Mouse (Mus musculus): ENCODE measurements around the gene Adgre4.
"Not testable (repeated sequence)": the region's sequence is repeated elsewhere in the genome, so short reads cannot be mapped to it uniquely, and the experiment has no call there.

Gene Adgre4

GRCm38 (mm10) chr17:55749786-55750185 is at the start of gene Adgre4:
TSS of gene Adgre4 (plus strand) at chr17:55749984.
- DNase-seq (ENCODE audit: low spot score in 2 of 2) = no peak

- DNase-seq (ENCODE audit: low spot score in 2 of 2) = peak; percentile 42 to 79
Observed at GRCm38 (mm10) chr17:55702161-55702820, 47.5 kb upstream of the Adgre4 start.

- no peak for DNase-seq (ENCODE audit: low spot score in 2 of 2)
Observed at GRCm38 (mm10) chr17:55702865-55703264, 46.9 kb upstream of the Adgre4 start.

GRCm38 (mm10) chr17:55711984-55712811 is 37.6 kb upstream of the Adgre4 start, which contains the start of gene Pot1b:
TSS of gene Pot1b (minus strand) at chr17:55712628.
- DNase-seq (ENCODE audit: low spot score in 2 of 2) = peak; percentile 94 to 97

DNA sequence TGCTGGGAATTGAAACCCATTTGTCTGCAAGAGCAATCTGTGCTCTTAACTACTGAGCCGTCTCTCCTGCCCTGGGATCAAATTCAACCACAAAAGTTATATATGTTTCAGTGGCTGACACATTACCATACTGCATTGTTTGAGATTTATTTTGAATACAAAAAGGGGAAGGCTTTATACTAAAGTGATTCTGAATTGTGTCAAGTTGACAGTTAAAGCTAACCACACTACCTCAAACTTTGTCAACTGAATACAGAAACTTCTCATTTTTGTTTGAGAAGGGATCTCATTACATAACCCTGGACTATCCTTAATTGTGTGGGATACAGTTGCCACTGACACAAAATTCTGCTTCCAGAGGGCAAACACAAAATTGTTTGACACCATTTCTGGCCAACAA is 28.5 kb upstream of the Adgre4 start:
- DNase-seq (ENCODE audit: low spot score in 2 of 2) = no peak

GRCm38 (mm10) chr17:55722250-55722649 is 27.5 kb upstream of the Adgre4 start:
- DNase-seq (ENCODE audit: low spot score in 2 of 2) = no peak

DNA sequence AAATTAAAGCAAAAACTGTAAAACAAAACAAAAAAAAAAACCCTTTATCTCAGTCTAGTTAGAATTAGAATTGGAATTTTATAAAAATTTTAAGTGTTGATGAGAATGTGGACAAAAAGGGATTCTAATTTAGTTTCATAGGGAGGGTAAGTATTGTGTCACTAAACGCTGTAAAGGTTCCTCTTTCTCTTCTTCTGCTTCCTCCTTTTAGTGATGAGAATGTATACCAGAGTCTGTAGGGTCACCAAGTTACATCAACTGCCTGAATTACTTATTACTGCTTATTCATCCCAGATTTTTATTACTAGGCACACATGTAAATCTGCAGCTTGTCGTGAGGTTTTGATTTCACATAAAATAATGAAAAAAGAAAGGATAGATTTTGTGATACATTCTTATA is 23.6 kb upstream of the Adgre4 start:
- no peak for DNase-seq (ENCODE audit: low spot score in 2 of 2)

DNA sequence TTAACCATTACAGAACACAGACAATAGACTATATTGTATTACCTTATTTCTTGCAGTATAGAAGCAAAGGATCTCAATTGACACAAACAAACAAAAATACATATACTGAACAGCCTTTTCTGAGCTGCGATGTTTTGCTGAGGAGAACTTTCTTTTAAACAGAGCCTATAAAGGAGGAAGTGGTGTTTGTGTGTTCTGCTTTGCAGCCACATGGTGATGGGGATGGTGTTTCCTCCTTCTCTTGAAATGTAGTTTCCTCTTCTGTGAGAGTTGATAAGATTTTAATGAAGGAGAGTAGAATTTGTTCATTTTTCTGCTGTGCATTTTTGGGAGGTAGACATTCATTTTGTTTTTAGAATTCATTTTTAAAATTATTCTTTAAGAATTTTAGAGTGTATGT is 13.1 kb upstream of the Adgre4 start:
- no peak for DNase-seq (ENCODE audit: low spot score in 2 of 2)

GRCm38 (mm10) chr17:55751170-55751569 is 1.4 kb downstream of the Adgre4 start:
- DNase-seq (ENCODE audit: low spot score in 2 of 2) = no peak

DNA sequence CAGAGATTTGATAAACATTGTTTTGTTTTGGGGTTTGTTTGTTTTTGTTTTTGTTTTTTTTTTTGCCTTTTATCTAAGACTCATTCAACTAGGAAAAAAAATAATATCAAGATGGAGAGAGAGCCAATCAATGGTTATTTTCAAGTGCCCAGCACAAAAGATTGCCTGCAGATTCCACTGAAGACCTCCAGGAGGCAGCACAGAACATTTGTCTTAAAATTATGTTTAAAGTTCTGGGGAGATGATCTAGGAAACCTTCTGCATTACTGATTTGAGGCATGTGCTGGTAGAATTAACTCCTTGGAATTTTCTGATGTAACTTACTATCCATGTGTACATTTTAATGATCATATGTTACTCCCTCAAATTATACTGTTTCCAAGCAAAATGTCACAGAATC is 63.9 kb downstream of the Adgre4 start:
- no peak for DNase-seq (ENCODE audit: low spot score in 2 of 2)

DNA sequence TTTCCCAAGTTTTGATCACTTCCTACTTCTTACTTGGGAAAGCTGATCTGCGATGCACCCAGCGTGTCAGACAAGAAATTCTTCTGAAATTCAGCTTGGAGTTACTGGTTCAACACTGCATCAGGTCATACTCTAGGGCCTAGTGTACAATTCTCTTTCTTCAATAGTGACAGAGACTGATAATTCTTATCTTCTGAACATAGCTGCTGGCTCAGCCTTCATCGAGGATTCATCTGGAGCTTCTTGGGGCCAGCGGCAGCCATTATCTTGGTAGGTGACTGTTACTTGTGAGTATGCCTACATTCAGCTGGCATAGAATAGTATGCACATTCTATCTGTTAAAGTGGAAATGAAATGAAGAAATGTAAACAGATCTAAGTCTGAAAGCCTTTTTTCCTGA is 67.1 kb downstream of the Adgre4 start:
- no peak for DNase-seq (ENCODE audit: low spot score in 2 of 2)

DNA sequence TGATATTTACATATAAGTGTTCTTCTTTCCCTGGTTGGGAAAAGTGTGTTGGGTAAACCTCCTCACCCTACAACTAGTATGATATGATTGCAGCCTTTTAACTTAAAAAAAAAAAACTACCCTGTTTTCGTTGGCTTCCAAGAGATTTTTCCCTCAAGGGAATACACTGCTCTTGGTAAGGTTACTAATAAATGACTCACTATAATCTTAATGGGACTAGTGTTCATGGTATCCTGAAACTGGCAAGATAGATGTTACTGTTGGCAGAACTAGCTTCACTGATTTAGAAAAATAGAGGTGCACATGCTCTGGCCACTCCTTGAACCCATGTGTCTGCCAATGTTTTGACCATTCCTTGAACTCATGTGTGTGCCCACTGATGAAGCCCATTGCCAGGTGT is 71.8 kb downstream of the Adgre4 start:
- DNase-seq (ENCODE audit: low spot score in 2 of 2) = no peak

DNA sequence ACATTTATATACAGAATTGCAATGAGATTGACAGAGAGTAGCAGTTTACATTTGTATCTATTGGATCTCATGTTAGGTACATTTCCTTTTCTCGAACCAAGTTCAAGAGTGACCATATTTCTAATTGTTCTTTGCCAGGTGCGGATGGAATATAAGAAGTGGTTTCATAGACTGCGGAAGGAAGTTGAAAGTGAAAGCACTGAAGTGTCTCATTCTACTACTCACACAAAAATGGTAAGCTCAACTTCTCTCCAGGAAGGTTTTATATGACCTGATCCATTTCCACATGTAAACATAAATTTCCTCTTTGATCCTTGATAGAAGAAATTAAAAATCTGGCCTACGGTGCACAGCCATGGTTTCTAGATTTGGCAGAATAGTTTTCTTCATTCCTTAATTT is 93.3 kb downstream of the Adgre4 start:
- DNase-seq (ENCODE audit: low spot score in 2 of 2) = no peak

- DNase-seq (ENCODE audit: low spot score in 2 of 2) = no peak
Observed at GRCm38 (mm10) chr17:55877184-55877583, 127.4 kb downstream of the Adgre4 start.

- not testable (repeated sequence) for DNase-seq (ENCODE audit: low spot score in 2 of 2)
Observed at GRCm38 (mm10) chr17:55878282-55878635, 128.5 kb downstream of the Adgre4 start.

GRCm38 (mm10) chr17:55878636-55879369 is 129.0 kb downstream of the Adgre4 start, which contains the start of gene Zfp119a:
TSS of gene Zfp119a (minus strand) at chr17:55878930.
- peak in 1 of 2 experiments; percentile 68 for DNase-seq (ENCODE audit: low spot score in 2 of 2)

DNA sequence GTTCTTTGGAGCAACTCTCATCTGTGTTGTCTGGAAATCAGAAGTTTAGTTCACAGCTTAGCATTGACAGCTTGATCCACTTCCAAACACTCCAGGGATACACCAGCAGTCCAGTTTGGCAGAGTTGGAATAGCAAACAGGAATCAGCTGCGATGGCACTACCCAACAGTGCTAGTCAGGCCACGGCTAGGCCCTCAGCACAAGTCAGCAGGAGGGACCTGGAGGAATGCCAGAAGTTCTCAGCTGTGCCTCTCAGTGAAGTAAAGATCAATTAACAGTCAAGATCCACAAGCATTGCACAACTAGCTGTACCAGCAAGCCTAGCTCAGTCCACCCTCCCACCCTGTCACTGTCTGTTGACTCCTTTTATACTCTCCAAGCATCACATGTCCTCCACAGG is 133.8 kb downstream of the Adgre4 start:
- no peak for DNase-seq (ENCODE audit: low spot score in 2 of 2)

GRCm38 (mm10) chr17:55884912-55885311 is 135.1 kb downstream of the Adgre4 start:
- DNase-seq (ENCODE audit: low spot score in 2 of 2) = no peak

DNA sequence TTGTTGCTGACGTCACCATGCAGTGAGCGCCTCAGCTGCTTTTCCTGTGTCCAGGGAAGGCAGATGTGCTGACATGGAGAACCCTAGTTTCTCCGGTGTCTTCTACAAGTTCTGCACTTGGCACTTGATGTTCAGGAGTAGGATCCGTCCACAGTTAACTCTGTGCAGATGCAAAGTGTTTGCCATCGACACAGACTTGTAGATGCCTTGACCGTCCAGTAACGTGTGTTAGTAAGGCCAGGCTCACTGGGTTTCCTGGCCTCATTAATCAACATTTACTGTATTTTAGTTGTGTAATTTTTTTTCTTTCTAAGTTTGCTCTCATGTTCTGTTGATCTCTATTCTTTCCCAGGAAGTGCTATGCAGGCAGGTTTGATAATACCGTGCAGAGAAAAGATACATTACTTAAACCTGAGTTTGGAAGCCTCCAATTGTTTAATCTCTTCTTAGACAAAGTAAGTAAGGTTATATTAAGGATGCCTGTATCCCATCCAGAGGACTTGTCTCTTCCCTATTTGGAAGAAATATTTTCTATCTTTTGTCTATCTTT is 142.7 kb downstream of the Adgre4 start:
- peak in 1 of 2 experiments; percentile 29 for DNase-seq (ENCODE audit: low spot score in 2 of 2)

GRCm38 (mm10) chr17:55903087-55903486 is 153.3 kb downstream of the Adgre4 start:
- no peak for DNase-seq (ENCODE audit: low spot score in 2 of 2)
